Mouse (Mus musculus) ovary, postnatal 10 days (tissue): ENCODE data around the gene Ric8a.
"Not testable (repeated sequence)": the region's sequence is repeated elsewhere in the genome, so short reads cannot be mapped to it uniquely, and the experiment has no call there.

ENCODE experiments used
- DNase-seq: peaks from one replicate; pipeline ENCODE4 v3.0.0; 2022; ENCODE audit warnings: low spot score

Gene Ric8a

DNA sequence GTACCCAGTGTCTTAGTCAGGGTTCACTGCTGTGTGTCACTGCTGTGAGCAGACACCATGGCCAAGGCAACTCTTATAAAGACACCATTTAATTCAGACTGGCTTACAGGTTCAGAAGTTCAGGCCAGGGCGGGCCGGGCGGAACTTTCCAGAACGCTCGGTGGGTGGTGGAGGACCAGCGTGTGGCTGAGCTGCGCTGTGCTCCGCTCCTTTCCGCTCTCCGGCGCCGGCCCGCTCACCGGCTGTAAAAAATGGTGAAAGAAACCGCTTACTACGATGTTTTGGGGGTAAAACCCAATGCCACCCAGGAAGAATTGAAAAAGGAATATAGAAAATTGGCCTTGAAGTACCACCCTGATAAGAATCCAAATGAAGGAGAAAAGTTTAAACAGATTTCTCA, 33.9 kb downstream of the Ric8a start:
- not testable (repeated sequence) for DNase-seq

- DNase-seq: no peak
Measured at GRCm38 (mm10) chr7:140894031-140894430, 37.3 kb downstream of the Ric8a start.

- DNase-seq: no peak
Measured at GRCm38 (mm10) chr7:140894611-140895010, 37.9 kb downstream of the Ric8a start.

- DNase-seq: no peak
Measured at GRCm38 (mm10) chr7:140897863-140898262, 41.1 kb downstream of the Ric8a start.

- no peak for DNase-seq
Measured at GRCm38 (mm10) chr7:140899121-140899520, 42.4 kb downstream of the Ric8a start.

DNA sequence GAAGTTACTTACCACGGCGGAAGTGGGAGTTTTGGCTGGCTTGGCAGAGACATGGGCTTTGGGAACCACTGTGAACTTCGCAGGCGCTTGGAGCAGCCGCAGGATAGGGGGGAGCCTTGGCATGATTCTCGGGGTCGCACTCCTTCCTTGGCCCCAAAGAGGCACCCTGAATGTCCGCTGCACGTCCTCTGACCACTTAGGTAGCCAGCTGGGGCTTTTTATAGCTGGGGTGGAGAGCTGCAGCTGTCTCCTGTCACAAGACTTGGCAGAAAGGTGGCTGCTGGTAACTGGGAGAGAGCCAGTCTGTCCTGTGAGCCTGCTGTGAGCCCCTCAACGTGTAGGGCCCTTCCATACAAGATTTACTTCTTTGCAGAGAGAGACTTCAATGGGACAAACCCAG, 43.5 kb downstream of the Ric8a start, which contains the start of gene Cox8b:
Gene Cox8b, minus strand, starts transcription at position 227 of the 400 bp plus-strand sequence.
- no peak for DNase-seq

GRCm38 (mm10) chr7:140902036-140902875, 45.5 kb downstream of the Ric8a start:
- no peak for DNase-seq

- peak; percentile 84 for DNase-seq
Measured at GRCm38 (mm10) chr7:140903212-140903611, 46.5 kb downstream of the Ric8a start.

GRCm38 (mm10) chr7:140905642-140906081, 48.9 kb downstream of the Ric8a start:
- no peak for DNase-seq

GRCm38 (mm10) chr7:140907131-140907530, 50.4 kb downstream of the Ric8a start:
- no peak for DNase-seq

GRCm38 (mm10) chr7:140907697-140908096, 50.9 kb downstream of the Ric8a start:
- DNase-seq: no peak

DNA sequence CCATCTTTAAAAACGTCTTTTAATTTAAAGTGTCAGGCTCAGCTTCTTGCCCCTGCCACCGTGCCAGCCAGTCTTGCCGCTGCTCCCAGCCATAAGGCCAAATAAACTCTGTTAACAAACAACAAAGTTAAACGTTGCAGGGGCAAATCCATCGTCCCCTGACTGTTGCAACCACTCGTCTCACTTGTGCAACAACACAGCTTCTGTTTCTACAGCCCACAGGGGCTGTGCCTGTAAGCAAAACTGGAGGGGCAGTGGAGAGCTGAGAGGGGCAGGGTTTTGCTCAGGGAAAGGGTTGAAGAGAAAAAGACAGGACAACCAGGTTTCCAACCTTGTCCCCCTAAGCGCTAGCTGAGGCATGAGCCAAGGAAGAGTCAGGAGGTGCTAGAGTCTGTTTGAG, 51.4 kb downstream of the Ric8a start:
- DNase-seq: no peak

DNA sequence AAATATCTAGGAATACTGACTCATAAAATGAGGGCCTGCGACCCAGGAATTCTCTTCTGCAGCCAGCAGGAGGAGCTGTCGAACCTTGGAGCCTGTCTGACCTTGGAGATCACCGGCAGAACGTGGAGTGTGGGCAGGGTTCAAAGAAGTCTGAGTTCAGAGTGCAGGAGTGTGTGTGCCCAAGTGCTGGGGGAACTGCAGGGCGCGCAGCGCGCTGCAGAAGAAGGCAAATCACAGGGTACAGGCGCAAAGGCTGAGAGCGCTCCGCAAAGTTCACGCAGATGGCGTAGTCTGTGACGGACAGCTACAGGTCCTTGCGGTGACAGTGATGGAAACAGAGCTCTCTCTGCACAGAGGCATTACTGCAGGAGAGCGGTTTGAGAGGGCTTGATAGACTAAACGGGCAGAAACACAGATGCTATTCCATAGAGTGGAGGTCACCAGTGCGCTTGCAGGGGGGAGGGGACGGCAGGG, 51.9 kb downstream of the Ric8a start:
- DNase-seq: peak; percentile 49

GRCm38 (mm10) chr7:140912293-140912692, 55.5 kb downstream of the Ric8a start:
- DNase-seq: no peak

- no peak for DNase-seq
Measured at GRCm38 (mm10) chr7:140912846-140913482, 56.2 kb downstream of the Ric8a start.
